In the genomic region with DNA sequence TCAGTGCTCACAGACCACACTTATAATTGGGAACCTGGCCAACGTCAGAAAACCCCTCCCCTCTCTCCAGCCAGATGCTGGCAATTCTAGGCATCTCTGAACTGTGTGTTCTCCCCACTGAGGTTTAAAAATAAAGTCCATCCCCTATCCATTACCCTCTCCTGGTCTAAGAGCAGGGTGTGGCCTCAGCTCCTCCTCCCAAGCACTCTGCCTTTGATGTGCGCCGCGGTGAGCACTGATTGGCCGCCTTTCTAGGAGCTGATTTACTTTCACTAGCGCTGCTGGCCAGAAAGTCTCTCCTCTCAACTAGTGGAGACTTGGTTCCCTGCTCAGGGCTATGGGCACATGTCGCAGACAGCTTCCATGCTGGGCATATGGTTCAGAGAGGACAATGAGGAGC, we compare ENCODE assay signal across 8 mouse cellular contexts. TPM values are rescaled to one million over a fixed set of nuclear protein-coding genes. Genes with fewer than 3 reads are reported as not detected.
A peak's percentile ranks its signal among the peaks of the same experiment; 100 is the strongest.
DNase-seq lines count a peak whose midpoint lies in the region; ATAC-seq and TF ChIP-seq lines count a peak whose summit lies in the region.

No protein-coding gene starts in this region.

- 9% methylated on average over 7 of the region's 7 CpGs for WGBS in kidney, embryonic 14.5 days
- 4% methylated on average over 7 of the region's 7 CpGs for WGBS in heart, embryonic 14.5 days
- 5% methylated on average over 7 of the region's 7 CpGs for WGBS in limb, embryonic 13.5 days
- 7% methylated on average over 7 of the region's 7 CpGs for WGBS in midbrain, embryonic 14.5 days

- no peak for TF ChIP-seq CTCF in left cerebral cortex, adult 2 months (IDR thresholded peaks at IDR 0.05)

- intact Hi-C loops in left cerebral cortex, adult 2 months (cut with DNase I): no loop called here

- H3K36me3 ChIP-seq in kidney, embryonic 14.5 days (ENCODE audit: control insufficient read depth, insufficient read depth, low read length): no peaks in the 10 kb centered on the region
- H3K36me3 ChIP-seq in heart, embryonic 14.5 days (ENCODE audit: control insufficient read depth, insufficient read depth, low read length): no peaks in the 10 kb centered on the region
- no peaks in the 10 kb centered on the region for H3K36me3 ChIP-seq in limb, embryonic 13.5 days
- H3K36me3 ChIP-seq in midbrain, embryonic 14.5 days (ENCODE audit: control insufficient read depth, insufficient read depth, low read length): no peaks in the 10 kb centered on the region

- H3K27me3 ChIP-seq in kidney, embryonic 14.5 days (ENCODE audit: control insufficient read depth, insufficient read depth, low read length): no peaks in the 10 kb centered on the region
- no peaks in the 10 kb centered on the region for H3K27me3 ChIP-seq in heart, embryonic 14.5 days (ENCODE audit: control insufficient read depth, insufficient read depth, low read length)
- H3K27me3 ChIP-seq in limb, embryonic 13.5 days: no peaks in the 10 kb centered on the region
- no peaks in the 10 kb centered on the region for H3K27me3 ChIP-seq in midbrain, embryonic 14.5 days (ENCODE audit: control insufficient read depth, insufficient read depth, low read length)

- DNase-seq in kidney, adult 9 months: no peak
- DNase-seq in adrenal gland, postnatal 36 days: peak; percentile 72 to 73
- DNase-seq in midbrain, embryonic 14.5 days: peak; percentile 50
- no peak for DNase-seq in layer of hippocampus, adult 11-12 months (ENCODE audit: low spot score)
- DNase-seq in left cerebral cortex, adult 2 months (ENCODE audit: extremely low spot score in 1 of 2, low spot score in 2 of 2): no peak

- no peak overlapping the region for H3K9ac ChIP-seq in kidney, embryonic 14.5 days (ENCODE audit: low read depth, low read length)
- H3K9ac ChIP-seq in heart, embryonic 14.5 days (ENCODE audit: low read length): 0 out of 2 replicates have a peak overlapping the region, but pooled peaks have one; percentile 6
- H3K9ac ChIP-seq in limb, embryonic 13.5 days: no peak overlapping the region
- H3K9ac ChIP-seq in midbrain, embryonic 14.5 days (replicated peaks; ENCODE audit: low read length): no peak overlapping the region

- H3K27ac ChIP-seq in kidney, embryonic 14.5 days (ENCODE audit: low read depth, low read length): no peak overlapping the region
- H3K27ac ChIP-seq in heart, embryonic 14.5 days (replicated peaks in 1 of 2; ENCODE audit: control insufficient read depth in 1 of 2, insufficient read depth in 1 of 2, low read depth in 2 of 2, low read length in 2 of 2): peak overlapping the region in 1 of 2 experiments; percentile 7; a peak in 1 of 4 replicates
- H3K27ac ChIP-seq in limb, embryonic 13.5 days: no peak overlapping the region
- no peak overlapping the region for H3K27ac ChIP-seq in midbrain, embryonic 14.5 days (replicated peaks; ENCODE audit: low read depth, low read length)
- no peak overlapping the region for H3K27ac ChIP-seq in left cerebral cortex, adult 2 months

- no peak overlapping the region for H3K4me2 ChIP-seq in kidney, embryonic 14.5 days (replicated peaks; ENCODE audit: low read depth, low read length)
- H3K4me2 ChIP-seq in heart, embryonic 14.5 days (ENCODE audit: low read length): peak overlapping the region; percentile 23
- H3K4me2 ChIP-seq in limb, embryonic 13.5 days (replicated peaks): no peak overlapping the region
- H3K4me2 ChIP-seq in midbrain, embryonic 14.5 days (ENCODE audit: low read length): no peak overlapping the region

- no peak overlapping the region for H3K4me3 ChIP-seq in kidney, embryonic 14.5 days (ENCODE audit: low read length)
- H3K4me3 ChIP-seq in heart, embryonic 14.5 days (ENCODE audit: control insufficient read depth in 1 of 2, insufficient read depth in 1 of 2, low read depth in 1 of 2, low read length in 2 of 2): no peak overlapping the region
- H3K4me3 ChIP-seq in limb, embryonic 13.5 days: no peak overlapping the region
- H3K4me3 ChIP-seq in midbrain, embryonic 14.5 days (replicated peaks; ENCODE audit: low read depth, low read length): no peak overlapping the region
- H3K4me3 ChIP-seq in left cerebral cortex, adult 2 months: no peak overlapping the region

- H3K9me3 ChIP-seq in kidney, embryonic 14.5 days (ENCODE audit: control insufficient read depth, low read length): no peaks in the 10 kb centered on the region
- H3K9me3 ChIP-seq in heart, embryonic 14.5 days (ENCODE audit: control insufficient read depth, low read length): no peaks in the 10 kb centered on the region
- no peaks in the 10 kb centered on the region for H3K9me3 ChIP-seq in limb, embryonic 13.5 days
- H3K9me3 ChIP-seq in midbrain, embryonic 14.5 days (ENCODE audit: control insufficient read depth, low read length): no peaks in the 10 kb centered on the region

- peak; percentile 65 for ATAC-seq in kidney, embryonic 14.5 days (ENCODE audit: low FRiP score, low TSS enrichment)
- peak; percentile 55 for ATAC-seq in heart, embryonic 14.5 days (ENCODE audit: insufficient number of reproducible peaks, insufficient read depth, low FRiP score, low read depth)
- ATAC-seq in limb, embryonic 13.5 days (ENCODE audit: low FRiP score, low read depth): peak; percentile 78
- ATAC-seq in midbrain, embryonic 14.5 days (ENCODE audit: low FRiP score, low TSS enrichment): no peak

- peaks cover 36% of the 10 kb centered on the region for H3K4me1 ChIP-seq in kidney, embryonic 14.5 days (ENCODE audit: control insufficient read depth, insufficient read depth, low read length)
- peaks cover 38 to 64% of the 10 kb centered on the region in 2 experiments for H3K4me1 ChIP-seq in heart, embryonic 14.5 days (ENCODE audit: control insufficient read depth in 2 of 2, insufficient read depth in 2 of 2, low read length in 2 of 2)
- peaks cover 52% of the 10 kb centered on the region for H3K4me1 ChIP-seq in limb, embryonic 13.5 days
- H3K4me1 ChIP-seq in midbrain, embryonic 14.5 days (ENCODE audit: control insufficient read depth, insufficient read depth, low read length): peaks cover 20% of the 10 kb centered on the region

RNA-seq across cellular contexts. Expression of a gene that starts 47.1 kb away (rescaled TPM):
- polyA plus RNA-seq in kidney, embryonic 14.5 days (2014; fragmentation: Nextera tagmentation; extraction: Ambion mirVana): 11.2 and 16.6 TPM in 2 replicates
- total RNA-seq in adrenal gland, postnatal 36 days (2021): 10 to 100 TPM; 45.4 to 49.9 TPM
- polyA plus RNA-seq in heart, embryonic 14.5 days (2014; fragmentation: Nextera tagmentation; extraction: Ambion mirVana): 12.6 and 14.5 TPM in 2 replicates
- polyA plus RNA-seq in limb, embryonic 13.5 days (2015; fragmentation: Nextera tagmentation; extraction: Ambion mirVana): 15.2 and 15.9 TPM in 2 replicates
- polyA plus RNA-seq in midbrain, embryonic 14.5 days (2014; fragmentation: Nextera tagmentation; extraction: Ambion mirVana): 23.2 and 25.3 TPM in 2 replicates
- total RNA-seq in left cerebral cortex, adult 2 months (2021): 100 to 1,000 TPM; 102 to 108 TPM

Comparison
In these comparisons a context has a peak if more than half of its experiments do, and no peak if none do; other contexts are left out.
1. DNase-seq: peak in adrenal gland, postnatal 36 days (2 of 2) and midbrain, embryonic 14.5 days (single experiment); none in kidney, adult 9 months (single experiment), layer of hippocampus, adult 11-12 months (single experiment) and left cerebral cortex, adult 2 months (0 of 2).